Mouse (Mus musculus) lung, embryonic 16.5 days (tissue): ENCODE results near the gene Steap3. TPM values are rescaled to one million over a fixed set of nuclear protein-coding genes. Genes with fewer than 3 reads are reported as not detected.

Source experiments
- ATAC-seq: fragments of 200-750 bp; cut with Nextera tagmentation; 2 replicates; pipeline ENCODE4 v1.8.0; 2017; ENCODE audit warnings: low read depth, mild to moderate bottlenecking, moderate library complexity
- H3K27ac ChIP-seq: fragments of 300-500 bp; sonication (generic); 2 replicates; pipeline ENCODE4 v1.5.1; 2014; ENCODE audit warnings: mild to moderate bottlenecking, control low read depth, low read length
- H3K27me3 ChIP-seq: fragments of 300-500 bp; sonication (generic); 2 replicates; pipeline ENCODE4 v1.6.1; 2014; ENCODE audit warnings: low read depth, low read length, mixed read lengths; ENCODE audit not compliant: control insufficient read depth, insufficient read depth
- H3K36me3 ChIP-seq: fragments of 300-500 bp; sonication (generic); 2 replicates; pipeline ENCODE4 v1.6.1; 2014; ENCODE audit warnings: low read length; ENCODE audit not compliant: control insufficient read depth, insufficient read depth
- H3K4me1 ChIP-seq: fragments of 300-500 bp; sonication (generic); replicated peaks from 2 replicates; pipeline ENCODE4 v1.6.1; 2014; ENCODE audit warnings: low read length, mixed read lengths; ENCODE audit not compliant: control insufficient read depth, insufficient read depth
- H3K4me2 ChIP-seq: fragments of 300-500 bp; sonication (generic); 2 replicates; pipeline ENCODE4 v1.6.1; 2014; ENCODE audit warnings: low read depth, low read length, control low read depth
- H3K4me3 ChIP-seq: fragments of 300-500 bp; sonication (generic); 2 replicates; pipeline ENCODE4 v1.5.1; 2014; ENCODE audit warnings: mild to moderate bottlenecking, low read length, control low read depth
- H3K9ac ChIP-seq: fragments of 300-500 bp; sonication (generic); 2 replicates; pipeline ENCODE4 v1.6.1; 2014; ENCODE audit warnings: low read length, control low read depth
- H3K9me3 ChIP-seq: fragments of 300-500 bp; sonication (generic); 2 replicates; pipeline ENCODE4 v1.6.1; 2016; ENCODE audit warnings: low read length; ENCODE audit not compliant: control insufficient read depth
- WGBS: fragments of 180-500 bp; shearing (Covaris S2); extraction: QIAGEN DNeasy Blood & Tissue Kit; methylation state at CpG from one replicate; pipeline ENCODE4 v1.1.7; 2014; 5-methylcytosine and 5-hydroxymethylcytosine counted together
- polyA plus RNA-seq: library from polyadenylated mRNA; unstranded; fragments of >200 nt; fragmentation: Nextera tagmentation; extraction: Ambion mirVana; gene quantifications from 2 replicates; pipeline ENCODE4 v1.2.1, GENCODE M21; 2015

The Steap3 gene
- polyA plus RNA-seq, 1 experiment from 2014 or later = 3.0 TPM

DNA sequence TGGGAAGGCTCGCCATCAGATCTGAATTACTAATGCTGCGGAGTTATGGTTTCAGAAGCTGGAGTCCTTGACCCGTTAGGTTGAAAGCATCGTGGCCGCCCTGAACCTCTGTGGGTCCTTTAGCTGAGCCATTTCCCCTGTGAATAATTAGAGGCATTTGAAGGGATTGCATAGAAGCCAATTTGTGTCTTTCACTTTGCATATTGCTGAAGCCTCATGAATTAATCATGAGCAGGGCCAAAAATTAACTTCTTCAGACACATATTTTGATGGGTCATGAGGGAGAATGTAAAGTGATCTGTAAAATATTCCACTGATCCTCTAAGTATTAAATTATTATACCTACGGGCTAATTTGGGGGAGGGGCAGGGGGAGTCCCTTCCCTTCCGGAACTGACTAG is 85.4 kb downstream of the Steap3 start:
- Histone ChIP-seq H3K4me2 (no peak overlapping the region), H3K4me1 (no peaks in the 10 kb centered on the region), H3K9ac (no peak overlapping the region), H3K9me3 (no peaks in the 10 kb centered on the region), H3K4me3 (no peak overlapping the region), H3K27me3 (no peaks in the 10 kb centered on the region), H3K36me3 (no peaks in the 10 kb centered on the region), H3K27ac (no peak overlapping the region)
- WGBS = 78% methylated on average over 7 of the region's 7 CpGs
- no peak for ATAC-seq

DNA sequence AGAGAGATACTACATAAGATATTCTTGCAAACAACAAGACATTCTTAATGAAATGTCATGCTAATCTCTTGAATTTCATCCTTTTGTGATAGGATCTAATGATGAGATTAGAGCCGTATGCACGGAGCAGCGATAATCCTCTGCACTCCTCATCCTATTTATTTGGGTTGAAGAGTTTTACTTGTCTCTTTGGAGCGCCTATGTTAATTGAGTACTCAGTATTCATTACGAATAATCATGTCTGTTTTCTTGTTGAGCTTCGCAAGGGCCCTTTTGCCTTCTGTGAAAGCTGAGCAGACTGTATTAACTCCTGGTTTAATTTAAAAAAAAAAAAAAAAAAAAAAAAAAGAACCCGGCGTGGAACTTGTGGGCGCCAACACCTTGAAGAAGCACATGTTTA is 85.8 kb downstream of the Steap3 start:
- Histone ChIP-seq H3K27ac (no peak overlapping the region), H3K4me1 (no peaks in the 10 kb centered on the region), H3K27me3 (no peaks in the 10 kb centered on the region), H3K36me3 (no peaks in the 10 kb centered on the region), H3K4me2 (no peak overlapping the region), H3K9me3 (no peaks in the 10 kb centered on the region), H3K9ac (no peak overlapping the region), H3K4me3 (no peak overlapping the region)
- WGBS = 74% methylated on average over 9 of the region's 9 CpGs
- no peak for ATAC-seq

DNA sequence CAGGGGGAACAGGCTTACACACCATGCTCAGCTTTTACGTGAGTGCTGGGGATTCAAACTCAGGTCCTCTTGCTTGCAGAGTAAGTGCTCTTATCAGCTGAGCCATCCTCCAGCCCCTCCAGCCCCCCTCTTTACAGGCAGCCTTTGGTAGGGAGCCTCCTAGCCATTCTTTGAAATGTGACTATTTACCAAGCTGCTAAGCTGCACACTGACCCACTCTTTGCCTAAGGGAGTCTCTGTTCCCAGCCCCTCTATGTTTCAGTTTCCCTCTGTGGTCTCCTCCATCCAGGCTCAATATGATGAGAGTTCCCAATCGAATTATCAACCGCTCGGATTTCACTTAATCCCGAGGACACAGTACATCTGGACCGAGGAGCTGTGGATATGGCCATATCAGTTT is 86.3 kb downstream of the Steap3 start:
- no peaks in the 10 kb centered on the region for H3K4me1 ChIP-seq
- 49% methylated on average over 6 of the region's 6 CpGs for WGBS
- H3K27me3 ChIP-seq = no peaks in the 10 kb centered on the region
- no peak overlapping the region for H3K4me2 ChIP-seq
- H3K4me3 ChIP-seq = no peak overlapping the region
- no peak for ATAC-seq
- H3K9ac ChIP-seq = no peak overlapping the region
- H3K36me3 ChIP-seq = no peaks in the 10 kb centered on the region
- H3K27ac ChIP-seq = no peak overlapping the region
- H3K9me3 ChIP-seq = no peaks in the 10 kb centered on the region

DNA sequence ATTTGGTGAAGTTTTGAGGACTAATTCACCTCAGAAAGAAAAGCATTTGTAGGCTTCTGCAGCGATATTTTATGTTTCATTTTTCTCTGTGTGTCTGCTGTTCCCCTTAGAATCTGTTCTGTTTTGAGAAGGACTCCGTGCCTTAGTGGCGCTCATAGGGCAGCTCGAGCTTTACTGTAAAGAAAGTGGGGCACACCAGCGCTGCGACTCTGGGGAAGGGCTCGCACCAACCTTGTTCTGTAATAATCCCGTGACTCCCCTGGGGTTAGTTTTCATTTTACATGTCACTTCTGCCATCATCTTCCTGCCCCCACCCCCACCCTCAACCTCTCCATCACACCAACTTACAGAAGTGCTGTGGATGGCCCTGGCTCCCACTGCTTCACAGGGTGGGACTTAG is 95.4 kb downstream of the Steap3 start:
- no peaks in the 10 kb centered on the region for H3K9me3 ChIP-seq
- H3K36me3 ChIP-seq = no peaks in the 10 kb centered on the region
- no peak overlapping the region for H3K4me3 ChIP-seq
- WGBS = 92% methylated on average over 8 of the region's 8 CpGs
- H3K4me1 ChIP-seq = peaks cover 8% of the 10 kb centered on the region
- H3K4me2 ChIP-seq = no peak overlapping the region
- no peaks in the 10 kb centered on the region for H3K27me3 ChIP-seq
- no peak overlapping the region for H3K9ac ChIP-seq
- H3K27ac ChIP-seq = no peak overlapping the region
- ATAC-seq = no peak

DNA sequence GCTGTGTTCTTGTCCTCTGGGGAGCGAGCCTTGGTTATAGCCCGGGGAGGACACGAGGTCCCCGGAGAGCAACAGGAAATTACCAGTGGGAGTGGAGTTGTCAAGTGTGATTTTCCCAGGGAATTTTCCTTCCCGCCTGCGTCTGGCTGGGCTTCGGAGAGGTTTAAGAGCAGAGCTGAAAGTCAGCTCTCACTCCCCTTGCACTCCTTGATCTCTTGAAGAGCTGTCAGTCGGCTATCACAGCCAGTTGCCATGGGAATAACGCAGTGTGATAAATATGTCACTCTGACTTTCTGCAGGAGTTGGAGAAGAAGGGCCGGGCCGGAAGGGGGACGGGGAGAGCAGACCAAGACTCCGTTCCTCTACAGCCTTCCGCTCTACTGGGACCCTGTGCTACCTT is 96.2 kb downstream of the Steap3 start:
- H3K4me2 ChIP-seq = peak overlapping the region; percentile 29
- H3K27me3 ChIP-seq = no peaks in the 10 kb centered on the region
- H3K4me1 ChIP-seq = peaks cover 8% of the 10 kb centered on the region
- WGBS = 13% methylated on average over 14 of the region's 14 CpGs
- ATAC-seq = peak; percentile 65; the same call in 1 of the 2 replicates
- peak overlapping the region; percentile 14; the same call in 1 of the 2 replicates for H3K9ac ChIP-seq
- H3K36me3 ChIP-seq = no peaks in the 10 kb centered on the region
- no peak overlapping the region for H3K27ac ChIP-seq
- H3K9me3 ChIP-seq = no peaks in the 10 kb centered on the region
- no peak overlapping the region for H3K4me3 ChIP-seq

DNA sequence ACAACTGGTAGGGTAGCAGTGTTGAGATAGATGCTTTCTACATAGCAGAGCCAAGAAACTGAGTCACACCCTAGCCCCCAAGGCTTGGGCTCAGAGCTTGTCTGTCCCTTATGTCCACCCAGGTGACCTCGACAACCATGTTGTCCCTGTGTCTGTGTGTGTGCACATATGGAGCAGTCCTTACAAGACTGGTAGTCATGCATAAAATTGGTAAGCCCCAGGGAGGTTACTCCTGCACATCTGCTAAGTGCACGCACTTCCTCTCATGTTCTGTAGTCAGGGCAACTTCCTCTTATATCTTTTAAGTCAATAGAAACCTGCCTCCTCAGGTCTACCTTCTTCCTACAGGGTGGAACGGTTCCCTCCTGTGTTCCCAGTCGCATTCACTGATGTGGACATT is 97.5 kb downstream of the Steap3 start:
- Histone ChIP-seq H3K36me3 (no peaks in the 10 kb centered on the region), H3K27me3 (no peaks in the 10 kb centered on the region), H3K4me2 (no peak overlapping the region), H3K27ac (no peak overlapping the region), H3K4me3 (no peak overlapping the region), H3K4me1 (peaks cover 8% of the 10 kb centered on the region), H3K9me3 (no peaks in the 10 kb centered on the region), H3K9ac (no peak overlapping the region)
- no peak for ATAC-seq
- 69% methylated on average over 4 of the region's 4 CpGs for WGBS

DNA sequence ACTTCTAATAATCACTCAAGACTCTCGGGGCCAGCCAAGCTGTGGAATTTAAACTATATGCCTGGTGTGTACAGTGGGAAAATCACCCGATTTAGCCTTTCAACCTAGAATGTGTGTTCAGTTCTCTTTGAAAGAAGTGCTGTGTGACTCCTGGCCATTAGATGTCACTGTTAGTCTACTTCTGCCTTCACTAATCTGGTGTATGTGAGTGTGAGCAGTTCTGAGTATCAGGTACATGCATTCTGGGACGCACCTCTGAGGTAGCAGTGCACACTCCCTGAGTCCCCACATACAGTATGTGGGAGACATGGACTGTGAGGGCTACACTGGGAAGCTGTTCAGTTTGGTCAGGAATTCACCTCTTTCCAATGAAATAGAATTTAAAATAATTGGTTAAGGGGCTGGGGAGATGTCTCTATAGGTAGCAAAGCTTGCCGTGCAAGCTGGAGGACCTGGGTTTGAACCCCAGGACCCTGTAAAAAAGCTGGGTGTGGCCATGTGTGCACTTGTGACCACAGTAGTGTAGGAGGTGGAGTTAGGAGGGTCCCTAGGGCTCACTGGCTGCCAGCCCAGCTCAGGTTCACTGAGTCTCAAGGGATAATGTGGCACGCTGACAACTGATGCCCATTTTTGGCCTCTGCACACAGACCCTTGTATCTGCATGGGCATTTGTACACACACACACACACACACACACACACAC is 100.5 kb downstream of the Steap3 start:
- no peak overlapping the region for H3K4me3 ChIP-seq
- 50% methylated on average over 5 of the region's 5 CpGs for WGBS
- H3K9me3 ChIP-seq = no peaks in the 10 kb centered on the region
- H3K27ac ChIP-seq = no peak overlapping the region
- H3K36me3 ChIP-seq = no peaks in the 10 kb centered on the region
- H3K9ac ChIP-seq = no peak overlapping the region
- H3K4me1 ChIP-seq = peaks cover 10% of the 10 kb centered on the region
- no peak overlapping the region for H3K4me2 ChIP-seq
- ATAC-seq = peak; percentile 48; the same call in 1 of the 2 replicates
- no peaks in the 10 kb centered on the region for H3K27me3 ChIP-seq

DNA sequence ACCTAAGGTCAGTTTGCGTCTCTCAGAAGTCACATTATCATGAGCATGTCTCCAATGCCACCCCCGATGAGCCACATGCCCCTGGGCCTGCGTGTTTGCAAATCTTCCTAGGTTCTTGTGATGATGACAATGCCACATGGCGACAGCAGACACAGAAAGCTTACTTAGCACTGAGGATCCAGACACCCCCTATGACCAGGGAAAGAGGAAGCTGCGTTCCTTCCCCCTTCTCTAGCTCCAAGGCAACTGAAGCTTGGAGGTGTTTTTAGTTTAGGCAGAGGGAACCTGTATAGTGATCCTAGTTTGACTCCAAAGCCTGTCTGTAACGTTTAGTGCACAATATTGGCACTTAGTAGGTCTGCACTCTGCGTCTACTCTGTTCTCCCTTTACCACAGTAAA is 102.2 kb downstream of the Steap3 start:
- Histone ChIP-seq H3K4me3 (no peak overlapping the region), H3K9ac (no peak overlapping the region), H3K27me3 (no peaks in the 10 kb centered on the region), H3K27ac (no peak overlapping the region), H3K4me2 (no peak overlapping the region), H3K36me3 (no peaks in the 10 kb centered on the region), H3K4me1 (0 out of 2 replicates have a peak, but pooled peaks cover 2% of the 10 kb centered on the region), H3K9me3 (no peaks in the 10 kb centered on the region)
- 77% methylated on average over 7 of the region's 7 CpGs for WGBS
- no peak for ATAC-seq

DNA sequence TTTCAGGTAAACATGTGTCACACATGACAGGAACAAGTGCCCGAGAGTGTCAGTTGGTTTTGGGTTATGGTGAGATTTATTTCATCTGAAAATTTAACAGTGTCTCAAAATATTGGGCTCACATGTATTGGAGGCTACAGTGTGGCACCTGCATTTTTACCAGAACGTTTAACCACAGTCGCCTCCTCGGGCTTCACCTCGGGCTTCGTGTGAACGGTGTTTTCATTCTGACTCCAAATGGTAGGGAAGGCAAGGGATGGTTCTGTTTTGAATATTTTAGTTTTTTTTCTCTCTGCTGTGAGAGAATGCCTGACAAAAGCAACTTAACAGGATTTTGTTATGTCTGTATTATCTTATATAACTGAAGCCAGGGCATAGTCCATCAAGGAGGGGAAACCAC is 103.8 kb downstream of the Steap3 start:
- no peak overlapping the region for H3K4me3 ChIP-seq
- 82% methylated on average over 7 of the region's 7 CpGs for WGBS
- H3K9me3 ChIP-seq = no peaks in the 10 kb centered on the region
- H3K36me3 ChIP-seq = no peaks in the 10 kb centered on the region
- H3K4me1 ChIP-seq = 0 out of 2 replicates have a peak, but pooled peaks cover 2% of the 10 kb centered on the region
- H3K27me3 ChIP-seq = no peaks in the 10 kb centered on the region
- H3K4me2 ChIP-seq = no peak overlapping the region
- no peak overlapping the region for H3K27ac ChIP-seq
- no peak for ATAC-seq
- no peak overlapping the region for H3K9ac ChIP-seq
